Mouse (Mus musculus) hindbrain, postnatal 0 days (tissue): Measurements from ENCODE around the gene Micall2. TPM values are rescaled to one million over a fixed set of nuclear protein-coding genes. Genes with fewer than 3 reads are reported as not detected.

Source experiments
- ATAC-seq: fragments of 200-750 bp; cut with Nextera tagmentation; 2 replicates; pipeline ENCODE4 v1.8.0; 2017; ENCODE audit warnings: mild to moderate bottlenecking, moderate TSS enrichment, moderate library complexity
- DNase-seq: peaks from one replicate; pipeline ENCODE4 v3.0.0-alpha.2; 2015; ENCODE audit warnings: low spot score
- H3K27ac ChIP-seq: fragments of 300-500 bp; sonication (generic); 2 replicates; pipeline ENCODE4 v1.5.1; 2014; ENCODE audit warnings: mild to moderate bottlenecking
- H3K27me3 ChIP-seq: fragments of 300-500 bp; sonication (generic); 2 replicates; pipeline ENCODE4 v1.6.1; 2014; ENCODE audit warnings: low read length, mixed read lengths; ENCODE audit not compliant: insufficient read depth
- H3K36me3 ChIP-seq: fragments of 300-500 bp; sonication (generic); 2 replicates; pipeline ENCODE4 v1.6.1; 2014; ENCODE audit warnings: low read length, mixed read lengths; ENCODE audit not compliant: insufficient read depth
- H3K4me1 ChIP-seq: fragments of 300-500 bp; sonication (generic); 2 replicates; pipeline ENCODE4 v1.6.1; 2014; ENCODE audit warnings: antibody characterized with exemption, low read length, mixed read lengths; ENCODE audit not compliant: insufficient read depth
- H3K4me2 ChIP-seq: fragments of 300-500 bp; sonication (generic); 2 replicates; pipeline ENCODE4 v1.6.1; 2014; ENCODE audit warnings: low read depth, mild to moderate bottlenecking, low read length, moderate library complexity, mixed read lengths
- H3K4me3 ChIP-seq: fragments of 300-500 bp; sonication (generic); 2 replicates; pipeline ENCODE4 v1.5.1; 2014; ENCODE audit warnings: low read length
- H3K9ac ChIP-seq: fragments of 300-500 bp; sonication (generic); replicated peaks from 2 replicates; pipeline ENCODE4 v1.6.1; 2014; ENCODE audit warnings: mild to moderate bottlenecking, low read length, moderate library complexity, mixed read lengths
- H3K9me3 ChIP-seq: fragments of 300-500 bp; sonication (generic); 2 replicates; pipeline ENCODE4 v1.6.1; 2016; ENCODE audit warnings: low read length, mixed read lengths
- CTCF ChIP-seq: IDR thresholded peaks from 2 replicates; pipeline ENCODE4 v1.5.1; 2016; ENCODE audit warnings: antibody characterized with exemption, control low read depth, low read depth
- WGBS: fragments of 180-500 bp; shearing (Covaris S2); extraction: QIAGEN DNeasy Blood & Tissue Kit; methylation state at CpG from one replicate; pipeline ENCODE4 v1.1.7; 2014; 5-methylcytosine and 5-hydroxymethylcytosine counted together
- polyA plus RNA-seq: library from polyadenylated mRNA; unstranded; fragments of >200 nt; fragmentation: Nextera tagmentation; extraction: Ambion mirVana; gene quantifications from 2 replicates; pipeline ENCODE4 v1.2.1, GENCODE M21; 2015
- total RNA-seq: library from RNA; depleted of rRNA; stranded (reverse); fragments of >200 nt; gene quantifications from 2 replicates; pipeline ENCODE4 v1.2.3, GENCODE M21; 2014; rRNA removed

Gene Micall2
- total RNA-seq (11.0 and 13.9 TPM in 2 replicates), polyA plus RNA-seq (8.8 and 10.7 TPM in 2 replicates)

DNA sequence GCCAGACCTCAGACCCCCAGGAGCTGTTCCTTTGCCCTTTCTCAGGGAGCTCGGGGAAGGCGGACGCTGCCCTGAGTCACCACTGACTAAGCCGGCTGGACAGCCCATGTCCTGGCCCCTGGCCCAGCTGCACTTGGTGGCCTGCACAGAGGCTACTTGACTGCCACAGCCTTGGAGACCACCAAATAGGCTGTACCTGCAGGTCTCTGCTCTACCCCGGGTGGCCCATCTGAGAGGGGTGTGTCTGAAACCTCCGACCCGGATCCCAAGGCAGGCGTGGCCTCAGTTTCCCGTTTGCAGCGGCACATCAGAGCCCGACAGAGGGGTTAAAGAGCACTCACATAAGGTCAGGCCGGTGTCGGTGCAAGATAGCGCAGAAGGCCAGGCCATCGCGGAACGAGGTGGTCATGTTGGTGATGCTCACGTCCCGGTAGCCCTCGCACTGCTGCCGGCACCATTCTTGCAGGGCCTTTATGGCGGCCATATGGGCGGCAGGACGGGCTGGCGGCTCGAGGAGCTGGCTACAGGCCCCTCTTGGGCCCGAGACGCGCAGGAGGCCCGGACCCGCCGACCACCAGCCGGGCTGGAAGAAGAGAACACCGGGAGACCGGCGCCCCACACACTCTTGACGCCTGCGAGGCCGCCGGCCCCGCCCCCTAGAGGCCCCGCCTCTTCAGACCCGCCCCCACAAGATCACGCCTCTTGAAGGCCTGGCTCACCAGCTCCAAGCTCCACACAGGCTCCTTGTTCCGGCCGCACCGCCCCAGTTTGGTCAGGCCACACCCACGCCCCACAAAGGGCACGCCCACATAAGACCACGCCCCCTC, at the start of gene Micall2:
Gene Micall2 (minus strand): TSS at position 660 of the 827 bp plus-strand sequence.
- Histone ChIP-seq H3K4me1 (peaks cover 31% of the 10 kb centered on the region), H3K27ac (peak within 1 kb of the TSS; percentile 32; the same call in 1 of the 2 replicates), H3K9me3 (no peaks in the 10 kb centered on the region), H3K9ac (peak within 1 kb of the TSS; percentile 63), H3K36me3 (no peaks in the 10 kb centered on the region), H3K4me2 (peak within 1 kb of the TSS; percentile 94), H3K27me3 (no peaks in the 10 kb centered on the region), H3K4me3 (peak within 1 kb of the TSS; percentile 54)
- peak; percentile 97 for ATAC-seq
- no peak for TF ChIP-seq CTCF
- DNase-seq = peak; percentile 95
- WGBS = 5% methylated on average over 40 of the region's 50 CpGs

DNA sequence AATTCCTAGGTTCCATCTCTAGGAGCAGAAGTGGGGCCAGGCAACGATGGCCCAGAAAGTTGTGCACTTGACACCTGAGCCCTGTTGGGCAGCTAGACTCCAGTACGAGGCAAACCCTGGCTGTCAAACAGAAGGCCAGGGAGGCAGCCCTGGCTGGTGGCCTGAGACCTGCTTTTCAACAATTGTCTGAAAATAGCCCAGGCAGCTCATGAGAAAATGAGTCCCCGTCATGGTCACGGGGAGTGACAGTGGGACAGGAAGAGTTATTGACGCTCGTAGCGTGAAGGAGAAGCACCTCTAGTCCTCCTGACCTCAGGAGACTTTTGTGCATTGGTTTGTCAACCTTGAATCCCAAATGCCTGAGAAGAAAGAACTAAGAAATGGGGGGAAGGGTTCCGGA, 45.3 kb upstream of the Micall2 start:
- DNase-seq (no peak), ATAC-seq (no peak)
- Histone ChIP-seq H3K9me3 (no peaks in the 10 kb centered on the region), H3K27ac (no peak overlapping the region), H3K27me3 (no peaks in the 10 kb centered on the region), H3K4me3 (no peak overlapping the region), H3K4me2 (no peak overlapping the region), H3K4me1 (no peaks in the 10 kb centered on the region), H3K9ac (no peak overlapping the region), H3K36me3 (no peaks in the 10 kb centered on the region)
- 78% methylated on average over 8 of the region's 8 CpGs for WGBS
- no peak for TF ChIP-seq CTCF

- peaks cover 16% of the 10 kb centered on the region for H3K36me3 ChIP-seq
- no peak for ATAC-seq
- 0 out of 2 replicates have a peak, but pooled peaks cover 2% of the 10 kb centered on the region for H3K4me1 ChIP-seq
- H3K27ac ChIP-seq = no peak overlapping the region
- H3K4me3 ChIP-seq = no peak overlapping the region
- H3K4me2 ChIP-seq = no peak overlapping the region
- no peaks in the 10 kb centered on the region for H3K27me3 ChIP-seq
- H3K9me3 ChIP-seq = no peaks in the 10 kb centered on the region
- H3K9ac ChIP-seq = no peak overlapping the region
- WGBS = 82% methylated on average over 5 of the region's 5 CpGs
- no peak for DNase-seq
- TF ChIP-seq CTCF = no peak
Measured at GRCm38 (mm10) chr5:139776966-139777365, 40.8 kb upstream of the Micall2 start.

DNA sequence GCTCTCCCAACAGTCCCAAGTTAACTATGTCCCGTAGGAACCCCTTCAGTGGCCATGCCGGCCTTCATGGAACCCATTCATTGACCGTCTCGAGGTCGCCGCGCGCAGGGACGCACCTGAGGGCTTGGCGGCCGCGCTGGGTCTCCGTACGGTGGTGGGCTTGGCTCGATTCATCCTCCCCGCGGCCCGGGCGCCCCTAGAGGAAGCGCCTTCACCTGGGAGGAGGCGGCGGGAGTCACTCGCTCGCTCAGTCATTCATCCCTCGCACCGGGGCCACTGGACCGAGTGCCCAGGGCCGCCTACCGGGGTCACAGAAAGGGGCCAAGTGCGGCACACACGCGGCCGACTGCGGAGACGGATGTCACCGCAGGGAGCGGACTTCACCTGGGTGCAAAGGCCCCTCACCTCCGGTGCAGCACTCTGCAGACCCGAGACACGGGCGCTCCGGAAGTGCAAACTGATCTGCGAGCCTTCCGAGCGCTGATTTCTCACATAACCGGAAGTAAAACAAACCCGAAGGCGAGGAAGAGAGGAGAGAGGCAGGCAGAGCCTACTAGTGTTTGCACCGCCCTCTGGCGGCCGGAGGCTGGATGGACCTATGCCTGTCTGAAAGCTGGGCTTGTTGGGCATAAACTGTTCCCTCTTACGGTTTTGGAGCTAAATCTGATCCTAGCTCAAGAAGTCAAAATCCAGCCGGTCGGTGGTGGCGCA, 39.2 kb upstream of the Micall2 start, which contains the start of gene Ints1:
Gene Ints1 (minus strand): TSS at position 459 of the 711 bp plus-strand sequence.
- H3K9ac ChIP-seq = peak within 1 kb of the TSS; percentile 80
- under 1% methylated on average over 55 of the region's 55 CpGs for WGBS
- ATAC-seq = peak; percentile 94
- DNase-seq = peak; percentile 97
- peak within 1 kb of the TSS; percentile 8; the same call in 1 of the 2 replicates for H3K27ac ChIP-seq
- peak; percentile 97 for TF ChIP-seq CTCF
- H3K27me3 ChIP-seq = no peaks in the 10 kb centered on the region
- H3K4me1 ChIP-seq = 0 out of 2 replicates have a peak, but pooled peaks cover 2% of the 10 kb centered on the region
- no peaks in the 10 kb centered on the region for H3K9me3 ChIP-seq
- H3K4me2 ChIP-seq = peak within 1 kb of the TSS; percentile 95
- H3K36me3 ChIP-seq = peaks cover 32% of the 10 kb centered on the region
- peak within 1 kb of the TSS; percentile 68 for H3K4me3 ChIP-seq

GRCm38 (mm10) chr5:139768216-139768615, 32.1 kb upstream of the Micall2 start:
- H3K27me3 ChIP-seq = no peaks in the 10 kb centered on the region
- H3K27ac ChIP-seq = no peak overlapping the region
- H3K36me3 ChIP-seq = peaks cover 93% of the 10 kb centered on the region
- no peaks in the 10 kb centered on the region for H3K9me3 ChIP-seq
- ATAC-seq (no peak), DNase-seq (no peak)
- no peak overlapping the region for H3K9ac ChIP-seq
- H3K4me3 ChIP-seq = no peak overlapping the region
- 95% methylated on average over 8 of the region's 8 CpGs for WGBS
- no peak overlapping the region for H3K4me2 ChIP-seq
- no peaks in the 10 kb centered on the region for H3K4me1 ChIP-seq
- no peak for TF ChIP-seq CTCF

DNA sequence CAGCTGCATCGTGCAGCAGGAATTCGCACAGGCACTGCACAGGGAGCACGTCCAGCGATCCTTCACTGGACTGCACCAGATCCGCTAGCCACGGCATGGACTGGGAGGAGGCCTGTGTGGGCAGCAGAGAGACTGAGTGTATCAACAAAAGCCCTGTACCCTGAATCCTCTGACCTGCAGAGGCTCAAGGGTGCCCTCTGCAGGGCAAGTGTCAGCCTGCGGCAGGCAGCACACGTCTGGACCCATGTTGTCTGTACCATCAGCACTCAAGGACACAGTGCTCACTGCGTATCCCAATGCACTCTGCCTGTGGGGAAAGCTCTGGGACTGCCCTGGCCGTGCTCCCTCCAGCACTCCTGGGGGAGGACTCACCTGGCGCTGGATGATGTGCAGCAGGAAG, 28.2 kb upstream of the Micall2 start:
- Histone ChIP-seq H3K4me2 (no peak overlapping the region), H3K4me3 (no peak overlapping the region), H3K36me3 (peaks cover 99% of the 10 kb centered on the region), H3K9me3 (no peaks in the 10 kb centered on the region), H3K27me3 (no peaks in the 10 kb centered on the region), H3K4me1 (no peaks in the 10 kb centered on the region), H3K9ac (no peak overlapping the region), H3K27ac (no peak overlapping the region)
- peak; percentile 70 for TF ChIP-seq CTCF
- 69% methylated on average over 11 of the region's 11 CpGs for WGBS
- ATAC-seq = peak; percentile 33; the same call in 1 of the 2 replicates
- DNase-seq = peak; percentile 49
